Mouse (Mus musculus): ENCODE results near the gene Usp20. TPM values are rescaled to one million over a fixed set of nuclear protein-coding genes. Genes with fewer than 3 reads are reported as not detected.
"Not testable (repeated sequence)": the region's sequence is repeated elsewhere in the genome, so short reads cannot be mapped to it uniquely, and the experiment has no call there.

Usp20 gene
- 10 to 100 TPM; 83.9 to 87.1 TPM for total RNA-seq (2021)
- long read RNA-seq, experiment 1, full-length matches to known transcripts, result 65 of 99 reads
- long read RNA-seq, experiment 1, partial matches to known transcripts, result 19 of 99 reads
- long read RNA-seq, experiment 1, other reads (novel, unspliced or antisense), result 15 of 99 reads
- long read RNA-seq, experiment 2, full-length matches to known transcripts, result 70 of 110 reads
- long read RNA-seq, experiment 2, partial matches to known transcripts, result 12 of 110 reads
- long read RNA-seq, experiment 2, other reads (novel, unspliced or antisense), result 28 of 110 reads

DNA sequence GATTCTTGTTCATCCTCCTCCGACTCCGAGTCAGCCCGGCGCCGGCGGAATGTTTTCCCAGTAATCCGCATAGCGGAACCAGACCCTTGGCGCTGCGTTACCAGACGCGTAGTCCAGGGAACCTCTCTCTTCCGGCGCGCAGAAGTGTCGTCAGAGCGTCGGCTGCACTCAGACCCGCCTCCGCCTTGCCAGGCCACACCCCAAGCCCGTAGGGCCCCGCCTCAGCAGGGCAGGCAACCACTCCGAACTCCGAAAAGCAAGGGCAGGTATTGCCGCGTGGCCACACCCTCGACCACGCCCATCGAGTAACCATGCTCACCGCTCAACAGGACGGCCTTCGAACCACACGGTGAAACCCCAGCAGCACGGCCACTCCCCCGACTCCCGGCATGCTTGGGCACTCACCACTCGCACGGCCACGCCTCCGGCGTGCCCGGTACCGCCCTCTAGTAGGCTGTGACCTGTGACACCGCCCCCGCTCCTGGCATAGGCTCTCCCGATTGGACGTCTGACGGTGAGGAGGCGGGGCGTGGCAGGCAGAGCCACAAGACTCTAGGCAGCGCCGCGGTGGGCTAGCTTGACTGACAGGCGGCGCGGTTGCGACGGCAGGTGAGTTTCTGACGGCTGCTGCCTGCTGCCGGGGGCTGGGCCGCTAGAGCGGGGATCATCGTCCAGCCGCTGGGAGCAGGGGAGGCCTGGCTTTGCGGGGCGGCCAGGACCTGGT is at the start of gene Usp20, which contains the start of gene BC005624:
TSS of gene Usp20 (plus strand) at position 490 of the 724 bp plus-strand sequence.
TSS of gene BC005624 (minus strand) at position 412 of the 724 bp plus-strand sequence.
- TF ChIP-seq CTCF (conservative IDR thresholded peaks at IDR 0.05), result peak; percentile 41

DNA sequence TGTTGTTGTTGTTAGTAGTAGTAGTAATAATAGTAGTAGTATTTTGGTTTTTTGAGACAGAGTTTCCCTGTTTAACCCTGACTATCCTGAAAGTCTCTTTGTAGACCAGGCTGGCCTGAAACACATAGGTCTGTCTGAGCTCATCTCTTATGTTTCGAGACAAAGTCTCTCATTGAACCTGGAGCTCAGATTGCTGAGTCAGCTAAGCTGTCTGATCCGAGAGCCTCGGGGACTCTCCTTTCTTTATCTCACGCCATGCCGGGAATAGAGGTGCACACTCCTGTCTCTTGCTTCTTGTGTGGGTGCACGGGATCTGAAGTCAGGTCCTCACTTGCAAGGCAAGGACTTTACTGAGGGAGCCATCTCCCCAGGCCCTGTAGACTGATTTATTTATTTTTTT is 49.0 kb upstream of the Usp20 start:
- H3K27ac ChIP-seq, result no peak overlapping the region
- TF ChIP-seq CTCF (conservative IDR thresholded peaks at IDR 0.05), result no peak

More for the DNA sequence above, at the start of gene Usp20, which contains the start of gene BC005624:
- H3K27ac ChIP-seq, result peak within 1 kb of the TSS; percentile 84
- peak; percentile 99 to 100 for DNase-seq (ENCODE audit: low spot score in 2 of 2)
- H3K4me3 ChIP-seq, result peak within 1 kb of the TSS; percentile 87

DNA sequence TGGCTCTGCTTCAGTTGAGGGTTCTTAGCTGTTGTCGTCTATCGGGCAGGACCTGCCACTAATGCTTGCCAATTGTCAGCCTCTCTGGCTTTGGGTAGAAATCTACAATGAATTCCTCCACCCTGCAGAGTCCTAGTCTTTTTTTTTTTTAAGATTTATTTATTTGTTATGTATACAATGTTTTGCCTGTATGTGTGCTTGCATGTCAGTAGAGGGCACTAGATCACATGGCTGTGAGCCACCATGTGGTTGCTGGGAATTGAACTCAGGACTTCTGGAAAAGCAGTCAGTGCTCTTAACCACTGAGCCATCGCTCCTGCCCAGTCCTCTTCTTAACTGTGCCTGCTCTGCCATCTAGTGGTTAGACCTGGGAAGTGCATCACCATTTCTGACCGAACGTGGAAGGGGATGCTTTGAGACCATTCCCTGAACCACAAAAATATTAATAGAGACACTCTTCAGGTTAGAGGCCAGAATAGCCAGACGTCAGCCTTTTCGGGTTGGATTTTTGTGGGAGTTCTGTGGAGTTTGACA is 48.1 kb upstream of the Usp20 start:
- peak; percentile 83 for DNase-seq (ENCODE audit: low spot score in 2 of 2)
- peak; percentile 96 for TF ChIP-seq CTCF (conservative IDR thresholded peaks at IDR 0.05)
- H3K27ac ChIP-seq, result no peak overlapping the region

More for the DNA sequence above, 49.0 kb upstream of the Usp20 start:
- DNase-seq (ENCODE audit: low spot score in 2 of 2), result no peak
- H3K4me3 ChIP-seq, result no peak overlapping the region

DNA sequence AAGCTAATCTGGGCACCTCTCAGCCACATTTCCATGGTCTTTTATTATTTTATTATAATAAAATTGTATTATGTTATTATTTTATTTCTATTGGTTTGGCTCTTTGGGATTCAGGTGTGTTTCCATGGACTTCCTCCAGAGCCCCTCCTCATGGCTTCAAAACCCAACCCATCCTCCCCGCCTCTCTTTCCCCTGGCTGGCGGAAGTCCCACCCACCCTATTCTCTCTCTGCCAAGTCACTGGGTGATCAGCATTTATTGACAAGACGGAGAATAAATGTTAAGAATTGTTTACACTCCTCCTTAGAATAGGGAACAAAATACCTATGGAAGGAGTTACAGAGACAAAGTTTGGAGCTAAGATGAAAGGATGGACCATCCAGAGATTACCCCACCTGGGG is 45.3 kb upstream of the Usp20 start:
- Histone ChIP-seq H3K27ac (no peak overlapping the region), H3K4me3 (no peak overlapping the region)
- no peak for TF ChIP-seq CTCF (conservative IDR thresholded peaks at IDR 0.05)
- no peak for DNase-seq (ENCODE audit: low spot score in 2 of 2)

More for the DNA sequence above, 48.1 kb upstream of the Usp20 start:
- H3K4me3 ChIP-seq, result no peak overlapping the region

DNA sequence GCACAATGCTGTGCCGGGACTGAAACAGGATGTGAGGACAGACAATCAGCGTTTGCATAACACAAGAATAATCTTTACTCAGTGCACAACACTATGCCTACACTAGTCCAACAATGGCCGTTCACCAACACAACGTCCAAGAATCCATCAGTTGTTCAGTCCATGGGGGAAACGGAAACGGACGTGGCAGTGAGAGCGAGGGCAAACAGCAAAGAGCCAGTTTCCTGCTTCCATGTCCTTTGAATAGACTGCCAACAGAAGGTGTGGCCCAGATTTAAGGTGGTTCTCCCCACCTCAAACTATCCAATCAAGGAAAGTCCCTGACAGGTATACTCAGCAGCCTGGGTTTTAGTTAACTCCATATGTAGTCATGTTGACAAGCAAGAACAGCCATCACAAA is 44.3 kb upstream of the Usp20 start:
- no peak overlapping the region for H3K4me3 ChIP-seq
- DNase-seq (ENCODE audit: low spot score in 2 of 2), result no peak
- no peak overlapping the region for H3K27ac ChIP-seq
- no peak for TF ChIP-seq CTCF (conservative IDR thresholded peaks at IDR 0.05)

DNA sequence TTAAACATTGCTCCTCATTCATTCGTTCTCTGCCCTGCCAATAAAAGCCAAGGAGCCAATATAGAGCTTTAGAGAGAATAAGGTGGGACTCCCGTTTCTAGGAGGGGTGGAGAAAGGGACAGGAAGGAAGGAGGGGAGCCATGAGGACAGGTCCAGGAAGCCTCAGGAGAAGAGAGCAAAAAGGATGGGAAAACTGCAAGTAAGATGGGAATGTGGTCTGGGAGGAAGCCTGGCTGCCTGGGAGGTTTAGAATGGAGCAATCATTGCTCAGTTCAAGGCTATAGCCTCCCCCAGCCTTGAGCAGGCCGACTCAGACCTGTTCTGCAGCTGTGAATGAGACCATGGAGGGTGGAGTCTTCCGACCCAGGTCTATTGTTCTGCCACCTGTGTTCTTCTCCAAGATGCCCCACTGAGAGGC is 43.5 kb upstream of the Usp20 start:
- no peak overlapping the region for H3K27ac ChIP-seq
- DNase-seq (ENCODE audit: low spot score in 2 of 2), result no peak
- TF ChIP-seq CTCF (conservative IDR thresholded peaks at IDR 0.05), result no peak
- H3K4me3 ChIP-seq, result no peak overlapping the region

DNA sequence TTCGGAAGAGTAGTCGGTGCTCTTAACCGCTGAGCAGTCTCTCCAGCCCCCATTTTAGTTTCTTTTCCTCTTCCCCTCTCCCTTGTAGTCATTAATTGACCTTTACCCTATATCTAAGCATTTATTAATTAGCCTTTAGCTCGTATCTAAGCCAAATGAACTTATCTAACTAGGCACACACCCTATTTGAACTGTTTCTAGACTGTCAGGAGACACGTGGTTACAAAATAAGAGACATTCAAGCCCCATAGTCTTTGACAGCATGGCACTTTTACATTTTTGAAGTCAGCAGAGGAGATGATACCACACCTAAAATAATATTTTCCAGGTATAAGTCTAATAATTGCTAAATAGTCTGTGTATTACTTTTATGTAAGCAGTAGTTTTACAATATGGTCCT is 40.5 kb upstream of the Usp20 start:
- no peak for TF ChIP-seq CTCF (conservative IDR thresholded peaks at IDR 0.05)
- no peak overlapping the region for H3K4me3 ChIP-seq
- no peak overlapping the region for H3K27ac ChIP-seq
- no peak for DNase-seq (ENCODE audit: low spot score in 2 of 2)

DNA sequence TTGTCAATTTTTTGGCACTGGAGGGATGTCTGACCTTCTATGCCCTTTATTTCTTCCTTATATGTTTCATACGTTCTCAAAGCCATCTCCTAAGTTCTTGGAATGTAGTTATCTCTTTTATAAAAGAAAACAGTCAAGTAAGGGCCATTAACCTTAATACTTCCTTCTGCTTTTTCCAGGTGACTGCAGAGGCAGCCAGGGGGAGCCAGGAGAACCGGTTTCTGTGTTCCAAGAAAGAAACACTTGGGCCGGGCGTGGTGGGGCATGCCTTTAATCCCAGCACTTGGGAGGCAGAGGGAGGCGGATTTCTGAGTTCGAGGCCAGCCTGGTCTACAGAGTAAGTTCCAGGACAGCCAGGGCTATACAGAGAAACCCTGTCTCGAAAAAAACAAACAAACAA is 40.0 kb upstream of the Usp20 start:
- H3K27ac ChIP-seq; DNase-seq (ENCODE audit: low spot score in 2 of 2): not testable (repeated sequence)
- peak overlapping the region; percentile 60 for H3K4me3 ChIP-seq

DNA sequence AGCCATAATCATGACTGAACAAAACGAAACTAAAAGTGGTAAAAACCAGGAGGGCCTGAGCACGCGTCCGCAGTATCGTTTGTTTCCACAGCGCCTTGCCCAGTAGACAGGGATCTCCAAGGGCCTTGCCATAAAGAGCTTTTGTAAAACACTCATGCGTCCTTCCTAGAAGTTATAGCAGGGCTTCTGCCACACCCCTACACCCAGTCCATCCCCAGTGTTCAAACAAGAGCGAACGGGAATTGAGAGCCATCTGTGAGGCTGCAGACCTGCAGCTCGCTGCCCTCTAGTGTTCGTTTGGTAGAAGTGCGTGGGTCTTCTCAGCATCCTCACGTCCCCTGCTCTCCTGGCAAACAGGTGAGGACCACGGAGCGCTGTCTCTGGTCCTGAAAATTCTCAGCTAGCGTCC is 39.5 kb upstream of the Usp20 start:
- H3K4me3 ChIP-seq, result peak overlapping the region; percentile 60
- TF ChIP-seq CTCF (conservative IDR thresholded peaks at IDR 0.05), result peak; percentile 96
- DNase-seq (ENCODE audit: low spot score in 2 of 2), result peak; percentile 47 to 61
- H3K27ac ChIP-seq, result peak overlapping the region; percentile 64

DNA sequence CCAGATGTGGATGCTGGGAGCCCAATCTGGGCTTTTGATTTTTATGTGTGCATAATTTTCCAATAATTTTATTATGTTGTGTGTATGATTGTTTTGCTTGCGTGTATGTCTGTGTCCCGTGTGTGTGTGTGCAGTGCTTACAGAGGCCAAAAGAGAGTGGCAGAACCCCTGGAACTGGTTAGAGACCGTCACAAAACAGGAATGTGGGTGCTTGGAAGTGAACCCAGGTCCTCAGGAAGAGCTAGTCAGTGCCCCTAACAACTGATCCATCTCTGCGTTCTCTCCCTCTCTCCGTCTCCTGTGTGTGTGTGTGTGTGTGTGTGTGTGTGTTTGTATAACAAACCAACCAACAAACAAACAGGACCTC is 29.6 kb upstream of the Usp20 start:
- Histone ChIP-seq H3K4me3 (peak overlapping the region; percentile 86), H3K27ac (peak overlapping the region; percentile 93)
- DNase-seq (ENCODE audit: low spot score in 2 of 2), result no peak
- no peak for TF ChIP-seq CTCF (conservative IDR thresholded peaks at IDR 0.05)

DNA sequence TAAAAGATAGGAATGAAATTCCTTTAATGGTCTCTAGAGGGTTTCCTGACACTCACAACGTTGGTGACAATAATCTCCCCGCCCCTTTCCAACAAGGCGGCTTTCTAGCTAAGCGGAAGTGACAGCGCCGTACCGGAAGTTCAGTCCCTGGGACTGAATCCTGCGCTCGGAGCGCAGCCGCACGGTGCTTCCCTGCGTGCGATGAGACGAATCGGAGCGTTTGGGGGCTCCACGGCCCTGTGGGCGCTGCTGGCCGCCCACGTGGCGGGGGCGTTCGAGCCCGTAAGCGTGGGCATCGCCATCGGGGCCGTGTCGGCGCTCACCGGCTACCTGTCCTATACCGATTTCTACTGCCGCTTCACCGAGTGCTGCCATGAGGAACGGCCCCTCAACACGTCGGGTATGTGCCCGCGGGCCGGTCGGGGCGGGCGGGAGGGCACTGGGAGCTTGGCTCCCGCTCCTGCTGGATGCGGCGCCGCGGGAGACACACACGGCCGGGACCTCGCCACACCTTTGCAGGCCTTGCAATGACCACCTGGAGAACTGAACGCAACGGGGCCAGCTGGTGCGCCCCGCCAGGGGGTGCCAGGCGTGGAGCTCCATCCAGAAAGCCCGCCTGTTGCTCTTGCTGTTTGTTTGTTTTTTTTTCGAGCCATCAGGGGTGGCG is 29.1 kb upstream of the Usp20 start, which contains the start of gene Tor1b:
TSS of gene Tor1b (plus strand) at position 136 of the 667 bp plus-strand sequence.
- Histone ChIP-seq H3K4me3 (peak within 1 kb of the TSS; percentile 86), H3K27ac (peak within 1 kb of the TSS; percentile 93)
- peak; percentile 84 to 91 for DNase-seq (ENCODE audit: low spot score in 2 of 2)
- peak; percentile 59 for TF ChIP-seq CTCF (conservative IDR thresholded peaks at IDR 0.05)

DNA sequence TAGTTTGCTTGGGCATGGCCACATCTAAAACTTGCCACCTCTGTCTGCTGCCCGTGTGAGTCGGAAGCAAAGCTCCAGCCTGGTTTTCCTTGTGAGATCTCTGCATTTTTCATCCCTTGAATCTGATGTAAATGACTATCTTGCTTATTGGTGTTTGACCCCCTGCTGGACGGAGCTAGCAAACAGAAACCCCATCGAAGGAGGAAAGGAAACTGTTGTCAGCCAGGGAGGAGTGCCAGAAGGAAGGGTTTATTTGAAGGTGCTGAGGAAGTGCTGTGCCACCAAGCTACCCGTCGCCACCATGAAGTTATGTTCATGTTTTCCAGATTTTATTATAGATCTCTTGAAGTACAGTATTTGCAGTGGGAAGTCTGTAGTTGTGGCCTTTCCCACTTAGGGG is 27.3 kb upstream of the Usp20 start:
- Histone ChIP-seq H3K27ac (no peak overlapping the region), H3K4me3 (peak overlapping the region; percentile 25)
- TF ChIP-seq CTCF (conservative IDR thresholded peaks at IDR 0.05), result no peak; the same call in 1 of the 2 replicates
- DNase-seq (ENCODE audit: low spot score in 2 of 2), result no peak

DNA sequence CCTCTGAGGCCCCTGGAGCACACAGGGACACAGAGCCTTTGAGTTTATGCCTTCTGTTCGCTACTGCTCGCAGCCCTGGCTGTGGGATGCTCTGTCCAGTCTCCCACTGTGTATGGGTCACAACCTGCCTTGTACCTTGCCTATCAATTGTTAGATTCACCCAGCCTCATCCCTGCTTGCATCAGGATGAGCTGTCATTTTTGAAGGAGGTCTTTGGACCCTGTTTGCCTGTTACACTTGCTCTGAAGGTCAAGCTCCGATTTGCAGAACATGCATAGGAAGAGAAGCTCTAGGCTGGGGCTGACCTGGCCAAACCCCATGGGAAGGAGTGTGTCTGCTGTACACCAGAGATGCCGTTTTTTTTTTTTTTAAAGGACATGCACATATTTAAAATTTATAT is 24.6 kb upstream of the Usp20 start:
- DNase-seq (ENCODE audit: low spot score in 2 of 2), result no peak
- TF ChIP-seq CTCF (conservative IDR thresholded peaks at IDR 0.05), result no peak
- no peak overlapping the region for H3K4me3 ChIP-seq
- H3K27ac ChIP-seq, result no peak overlapping the region

All from layer of hippocampus, adult 2 months (tissue).